Mouse (Mus musculus) lung, adult 18-20 months (tissue): ENCODE results near the gene Rab44.

Experiments used
- DNase-seq, 2 experiments: peaks; one replicate each; pipeline ENCODE4 v3.0.0; 2022; ENCODE audit warnings: mixed read lengths in 2 of 2

Rab44 gene

DNA sequence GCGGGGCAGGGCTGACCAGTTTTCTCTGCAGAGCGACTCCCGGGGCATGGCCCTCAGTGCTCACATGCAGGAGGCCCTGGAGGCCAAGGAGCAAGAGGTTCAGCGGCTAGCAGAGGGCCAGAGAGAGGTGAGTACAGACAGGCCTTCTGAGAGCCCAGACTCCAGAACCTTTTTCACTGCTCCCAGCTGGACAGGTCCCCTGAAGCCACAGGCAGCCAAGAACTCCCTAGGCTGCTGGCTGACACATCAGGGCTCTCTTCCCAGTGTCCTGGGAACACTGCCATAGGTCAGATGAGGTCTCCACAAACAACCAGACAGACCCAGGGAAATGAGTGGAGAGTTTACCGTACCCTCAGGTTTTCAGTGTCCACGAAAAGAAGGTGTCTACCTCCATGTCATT is 22.3 kb downstream of the Rab44 start:
- peak; percentile 56 to 62 for DNase-seq

- DNase-seq: no peak
These were observed 24.0 kb downstream of the Rab44 start for GRCm38 (mm10) chr17:29137906-29138305.

DNA sequence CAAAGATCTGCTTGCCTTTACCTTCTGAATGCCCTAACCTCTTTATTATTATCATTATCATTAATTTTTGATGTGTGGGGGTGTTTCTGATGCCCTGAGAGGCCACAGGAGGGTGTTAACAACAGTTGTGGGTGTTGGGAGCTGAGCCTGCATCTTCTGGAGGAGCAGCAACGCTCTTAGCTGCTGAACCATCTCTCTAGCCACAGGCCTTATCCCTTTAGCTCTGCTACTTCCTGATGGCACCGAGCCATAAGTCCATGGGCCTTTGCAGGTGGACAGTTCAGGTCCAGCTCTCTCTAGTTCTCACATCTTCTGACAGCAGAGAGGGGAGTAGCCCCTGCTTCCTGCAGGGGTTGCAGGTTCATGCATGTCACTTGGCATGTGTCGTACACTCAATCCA is 27.6 kb downstream of the Rab44 start:
- DNase-seq: no peak

GRCm38 (mm10) chr17:29143266-29143665 is 29.3 kb downstream of the Rab44 start:
- no peak for DNase-seq

DNA sequence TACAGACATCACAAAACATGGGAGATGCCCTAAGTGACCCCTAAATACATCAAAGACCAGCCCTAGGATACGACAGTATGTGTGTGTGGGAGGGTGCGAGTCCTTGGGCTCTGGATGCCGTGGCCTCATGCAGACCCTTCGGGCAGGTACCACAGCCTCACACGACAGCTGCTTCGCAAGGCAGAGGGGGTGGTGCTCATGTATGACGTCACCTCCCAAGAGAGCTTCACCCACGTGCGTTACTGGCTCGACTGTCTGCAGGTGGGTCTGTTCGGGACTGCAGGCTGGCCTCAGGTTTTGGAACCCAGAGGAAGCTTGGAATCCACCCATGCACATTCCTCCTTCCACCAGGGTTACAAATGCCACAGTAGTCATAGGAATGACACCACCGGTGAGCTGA is 31.2 kb downstream of the Rab44 start:
- DNase-seq: no peak

- no peak for DNase-seq
These were observed 33.3 kb downstream of the Rab44 start for GRCm38 (mm10) chr17:29147273-29147672.

DNA sequence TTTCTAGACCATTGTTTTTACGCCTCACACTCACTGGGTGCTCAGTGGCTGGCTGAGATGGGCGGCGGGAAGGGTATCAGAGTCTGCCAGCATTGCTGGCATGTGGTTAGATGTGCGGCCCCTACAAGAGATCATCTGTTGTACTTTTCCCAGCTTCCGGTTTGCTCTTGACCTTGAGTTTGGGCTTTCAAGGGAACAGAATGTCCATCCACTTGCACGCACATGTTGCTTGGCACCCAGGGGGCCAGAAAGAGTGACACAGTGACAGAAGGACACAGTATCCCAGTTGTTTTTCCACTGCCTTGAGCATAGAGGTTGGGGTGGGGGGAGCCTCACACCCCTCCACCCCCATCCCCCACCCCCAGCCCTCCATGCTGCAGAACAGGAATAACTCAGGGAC is 33.8 kb downstream of the Rab44 start:
- DNase-seq: no peak

- DNase-seq: no peak
These were observed 35.8 kb downstream of the Rab44 start for GRCm38 (mm10) chr17:29149766-29150165.

- DNase-seq: no peak
These were observed 38.6 kb downstream of the Rab44 start for GRCm38 (mm10) chr17:29152547-29152946.

DNA sequence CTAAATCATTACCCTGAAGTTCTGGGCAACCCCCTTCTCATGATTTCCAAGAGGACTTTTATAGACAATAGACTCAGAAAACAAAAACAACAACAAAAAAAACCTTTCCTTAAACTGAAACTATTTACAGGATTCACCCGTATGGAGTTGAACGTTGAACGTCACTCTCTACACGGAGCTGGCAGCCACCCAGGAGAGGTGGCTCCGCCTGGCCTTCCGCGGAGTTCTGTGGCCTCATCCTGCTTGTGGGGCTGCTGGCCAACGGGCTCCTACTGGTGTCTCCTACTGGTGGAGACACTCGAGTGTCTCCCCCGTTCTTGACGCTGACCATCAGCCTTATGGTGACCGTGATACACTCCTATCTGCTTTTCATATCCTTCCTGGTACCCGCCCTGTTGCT is 40.3 kb downstream of the Rab44 start:
- DNase-seq: no peak

GRCm38 (mm10) chr17:29155355-29156135 is 41.6 kb downstream of the Rab44 start:
- DNase-seq: no peak

- DNase-seq: no peak
These were observed 42.5 kb downstream of the Rab44 start for GRCm38 (mm10) chr17:29156396-29156795.

DNA sequence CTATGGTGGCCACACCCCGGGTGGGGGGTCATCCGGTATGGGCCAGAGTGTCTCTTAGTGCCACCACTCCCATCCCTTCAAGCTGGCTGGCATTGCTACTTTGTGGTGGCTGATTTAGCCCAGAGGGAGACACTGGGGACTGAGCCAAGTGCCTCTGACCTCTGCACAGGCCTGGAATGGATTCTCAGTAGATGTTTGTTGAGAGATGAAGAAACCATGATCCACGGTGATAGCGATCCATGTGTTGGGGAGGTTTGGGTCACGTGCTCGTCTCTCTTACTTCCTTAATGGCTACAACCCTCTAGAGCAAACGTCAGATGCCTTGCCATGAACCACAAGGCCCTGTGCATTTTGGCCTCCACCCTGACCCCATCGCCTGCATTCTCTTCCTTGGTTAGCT is 42.9 kb downstream of the Rab44 start:
- DNase-seq: peak; percentile 33 to 36

GRCm38 (mm10) chr17:29158899-29159298 is 45.0 kb downstream of the Rab44 start:
- no peak for DNase-seq

DNA sequence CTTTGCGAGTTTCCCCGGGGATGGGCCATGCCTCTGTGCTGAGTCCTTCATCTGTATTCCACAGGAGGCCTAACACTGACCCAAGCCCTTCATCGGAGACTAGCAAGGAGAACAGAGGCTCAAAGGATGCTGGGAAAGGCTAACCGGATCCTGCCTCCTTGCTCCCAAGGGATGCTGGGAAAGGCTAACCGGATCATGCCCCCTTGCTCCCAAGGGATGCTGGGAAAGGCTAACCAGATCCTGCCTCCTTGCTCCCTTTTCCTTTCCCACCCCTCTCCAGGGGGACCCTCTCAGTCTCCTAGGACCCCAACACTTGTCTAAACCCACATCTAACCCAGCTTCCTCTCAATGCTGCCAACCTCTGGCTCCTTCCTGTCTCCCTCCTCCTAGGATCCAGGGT is 45.4 kb downstream of the Rab44 start:
- no peak for DNase-seq

- DNase-seq: no peak
These were observed 46.0 kb downstream of the Rab44 start for GRCm38 (mm10) chr17:29159743-29160455.

- DNase-seq: no peak
These were observed 48.4 kb downstream of the Rab44 start for GRCm38 (mm10) chr17:29162334-29162733.

- DNase-seq: peak; percentile 66 to 67
These were observed 50.6 kb downstream of the Rab44 start for GRCm38 (mm10) chr17:29164469-29165111.

DNA sequence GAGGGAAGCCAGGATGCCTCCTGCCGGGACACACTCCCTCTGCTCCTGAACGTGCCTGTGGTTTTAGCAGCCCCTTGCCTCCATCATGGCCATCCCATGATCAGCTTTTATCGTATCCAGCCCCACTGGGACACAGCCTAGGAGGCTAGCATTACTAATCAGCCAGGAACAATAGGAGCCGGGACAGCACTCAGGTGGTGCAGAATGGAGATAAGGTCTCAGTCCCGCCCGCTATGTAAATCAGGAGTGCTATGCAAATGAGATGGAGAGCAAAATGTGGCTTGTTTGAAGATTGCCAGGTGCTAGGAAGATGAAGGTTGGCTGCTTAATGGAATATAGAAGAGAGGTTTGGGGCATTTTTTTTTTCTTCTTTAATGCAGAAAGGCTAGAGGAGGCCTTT is 51.5 kb downstream of the Rab44 start:
- DNase-seq: no peak

DNA sequence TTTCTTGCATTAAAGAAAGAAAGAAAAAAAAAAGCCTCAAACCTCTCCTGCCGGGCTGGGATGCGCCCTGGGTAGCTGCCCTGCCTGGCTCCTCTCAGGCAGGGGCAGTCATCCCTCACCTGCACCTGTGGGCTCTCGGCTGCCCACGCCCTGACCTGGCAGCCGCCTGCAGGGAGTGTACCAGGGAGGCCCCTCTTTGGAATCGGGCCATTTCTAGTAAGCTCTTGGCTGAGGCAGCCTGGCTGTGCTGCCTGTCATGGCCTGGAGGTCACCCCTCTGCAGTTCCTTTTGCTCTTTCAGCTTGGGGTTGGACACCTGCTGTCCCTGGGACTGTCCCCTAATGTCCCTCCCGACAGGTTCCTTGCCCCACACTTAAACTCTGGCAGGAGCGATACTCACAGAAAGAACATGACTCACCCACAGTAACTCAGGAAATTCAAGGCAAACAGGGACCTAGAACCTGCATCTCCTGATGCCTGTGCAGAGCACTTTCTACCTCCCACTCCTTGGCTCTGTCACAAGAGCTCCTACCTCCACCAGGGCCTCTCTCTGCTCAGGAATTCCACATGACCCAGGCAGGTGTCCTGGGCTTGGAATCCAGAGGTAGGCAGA is 52.1 kb downstream of the Rab44 start:
- DNase-seq: no peak

GRCm38 (mm10) chr17:29167371-29167770 is 53.4 kb downstream of the Rab44 start:
- peak; percentile 61 for DNase-seq

GRCm38 (mm10) chr17:29168438-29168837 is 54.5 kb downstream of the Rab44 start:
- no peak for DNase-seq

DNA sequence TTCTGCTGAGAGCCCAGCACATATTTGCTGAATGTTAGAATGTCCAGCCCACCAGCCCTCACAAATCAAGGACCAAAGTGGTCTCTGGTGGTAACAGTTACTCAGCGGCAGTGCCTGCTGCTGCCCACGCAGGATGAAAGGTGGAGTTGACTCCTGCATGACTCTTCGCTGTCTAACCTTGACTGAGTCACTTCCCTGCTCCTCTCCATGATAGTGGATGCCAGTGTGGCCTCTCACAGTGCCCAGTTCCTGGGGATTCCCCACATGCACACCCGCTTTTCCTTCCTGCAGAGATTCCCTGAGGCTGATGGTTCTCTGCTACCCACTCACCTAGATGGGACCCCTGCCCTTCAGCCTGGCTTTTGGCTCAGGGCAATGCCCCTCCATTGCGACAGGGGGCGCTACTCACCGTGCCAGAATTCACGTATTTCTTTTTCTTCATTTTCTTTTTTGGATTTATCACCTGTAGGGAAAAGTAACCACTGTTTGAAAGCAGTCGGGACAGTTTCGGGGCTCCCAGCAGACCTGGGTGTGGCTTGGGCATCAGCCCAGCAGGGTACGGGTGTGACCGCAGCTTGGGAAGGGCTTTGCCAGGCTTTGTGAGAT is 55.2 kb downstream of the Rab44 start:
- no peak for DNase-seq
